Mouse (Mus musculus) erythroblast, embryonic 14.5 days (primary cell): ENCODE data around the gene Marcks.

ENCODE experiments used
- GATA1 ChIP-seq: IDR thresholded peaks from 2 replicates; pipeline ENCODE4 v1.6.1; 2012; ENCODE audit warnings: low read length, inconsistent platforms, mixed read lengths
- TAL1 ChIP-seq: IDR thresholded peaks from 3 replicates; pipeline ENCODE4 v1.6.1; 2012; ENCODE audit warnings: low read length, inconsistent platforms, mixed read lengths

DNA sequence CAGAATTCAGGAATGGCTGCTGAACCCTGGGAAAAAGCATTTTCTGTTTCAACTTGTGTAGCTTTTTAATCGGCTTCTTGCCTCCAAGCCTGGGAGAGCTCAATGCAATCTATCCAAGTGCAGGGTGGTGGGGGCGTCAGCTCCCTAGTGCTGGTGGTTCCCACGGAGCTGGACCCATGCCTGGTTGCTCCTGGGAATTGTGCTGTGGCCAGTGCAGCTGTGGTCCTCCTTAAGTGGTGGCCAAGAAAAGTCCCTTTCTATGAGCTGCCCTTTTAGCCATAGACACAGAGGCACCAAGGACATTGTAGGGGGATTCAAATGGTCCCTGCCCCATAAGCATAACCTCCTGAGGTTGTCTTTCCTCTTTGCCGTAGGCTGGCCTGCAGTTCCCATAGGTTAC lies 31.7 kb upstream of the Marcks start:
- TF ChIP-seq TAL1, result no peak
- TF ChIP-seq GATA1, result no peak
